Mouse (Mus musculus) CD4-positive, CD25-positive, alpha-beta regulatory T cell, adult 2 months (primary cell): ENCODE data around the gene Gpc6.
A peak's percentile ranks its signal among the peaks of the same experiment; 100 is the strongest.

Source experiments
- DNase-seq: peaks from one replicate; pipeline ENCODE4 v3.0.0-alpha.2; 2012; ENCODE audit warnings: low read depth, low spot score

Gpc6 gene

DNA sequence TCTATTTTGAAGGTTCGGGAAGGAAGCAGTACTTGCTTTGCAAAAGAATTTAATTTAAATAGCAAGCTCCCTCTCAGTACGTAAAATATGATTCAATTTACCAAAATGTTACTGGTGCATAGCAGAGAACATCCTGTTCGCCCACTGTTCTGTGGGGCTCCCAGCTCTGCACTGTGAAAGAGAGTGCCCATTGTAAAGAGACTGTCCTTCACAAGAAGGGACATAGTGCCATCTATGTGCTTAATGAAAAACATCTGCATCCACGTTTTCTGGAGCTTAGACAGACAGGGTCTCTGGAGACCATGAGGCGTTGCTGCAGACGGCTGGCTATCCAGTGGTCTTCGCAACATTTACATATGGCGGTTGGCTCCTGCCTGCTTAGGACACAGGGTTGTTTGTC, 998.6 kb downstream of the Gpc6 start:
- DNase-seq = no peak

- no peak for DNase-seq
Measured at GRCm38 (mm10) chr14:117930105-117930847, 1005.2 kb downstream of the Gpc6 start.

DNA sequence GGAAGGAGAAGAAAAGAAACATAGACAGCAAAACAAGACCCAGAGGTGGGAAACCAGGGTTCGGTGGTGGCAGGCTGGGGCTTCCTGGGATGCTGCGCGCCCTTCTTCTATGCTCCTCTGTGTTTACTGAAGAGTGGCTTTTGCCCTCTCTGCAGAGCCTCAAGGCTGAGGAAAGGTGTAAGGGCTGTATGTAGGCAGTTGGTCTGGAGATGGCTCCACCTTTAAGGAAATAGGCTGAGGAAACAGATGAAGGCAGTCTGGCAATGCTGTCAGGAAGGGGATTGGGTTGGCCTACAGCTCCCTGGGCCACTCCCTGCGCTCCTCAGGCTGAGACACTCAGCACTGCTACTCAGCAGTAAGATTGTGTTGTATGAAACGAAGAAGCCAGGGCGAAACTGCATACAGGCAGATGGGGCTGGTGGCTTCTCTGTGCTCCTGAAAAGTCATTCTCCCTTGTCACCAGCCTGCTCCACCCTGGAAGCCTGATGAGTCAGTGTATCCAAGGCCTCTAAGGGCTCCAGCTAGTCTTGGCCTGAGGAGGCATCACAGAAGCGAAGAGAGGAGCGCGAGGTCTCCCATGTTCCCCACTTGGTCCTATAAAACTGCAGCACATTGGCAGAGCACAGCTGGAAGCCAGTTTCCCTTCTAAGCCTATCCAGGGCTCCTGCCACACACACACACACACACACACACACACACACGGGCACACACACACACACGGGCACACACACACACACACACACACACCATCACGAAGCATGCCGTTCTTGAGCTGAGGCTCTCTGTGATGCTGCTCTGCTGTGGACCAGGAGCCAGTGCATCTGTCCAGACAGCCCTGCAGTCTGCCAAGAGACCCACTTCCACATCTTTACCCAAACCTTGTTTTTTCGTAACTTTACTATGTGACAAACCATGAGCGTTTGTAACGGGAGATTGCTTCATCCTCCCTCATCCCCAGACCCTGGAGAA, 1006.0 kb downstream of the Gpc6 start:
- no peak for DNase-seq

DNA sequence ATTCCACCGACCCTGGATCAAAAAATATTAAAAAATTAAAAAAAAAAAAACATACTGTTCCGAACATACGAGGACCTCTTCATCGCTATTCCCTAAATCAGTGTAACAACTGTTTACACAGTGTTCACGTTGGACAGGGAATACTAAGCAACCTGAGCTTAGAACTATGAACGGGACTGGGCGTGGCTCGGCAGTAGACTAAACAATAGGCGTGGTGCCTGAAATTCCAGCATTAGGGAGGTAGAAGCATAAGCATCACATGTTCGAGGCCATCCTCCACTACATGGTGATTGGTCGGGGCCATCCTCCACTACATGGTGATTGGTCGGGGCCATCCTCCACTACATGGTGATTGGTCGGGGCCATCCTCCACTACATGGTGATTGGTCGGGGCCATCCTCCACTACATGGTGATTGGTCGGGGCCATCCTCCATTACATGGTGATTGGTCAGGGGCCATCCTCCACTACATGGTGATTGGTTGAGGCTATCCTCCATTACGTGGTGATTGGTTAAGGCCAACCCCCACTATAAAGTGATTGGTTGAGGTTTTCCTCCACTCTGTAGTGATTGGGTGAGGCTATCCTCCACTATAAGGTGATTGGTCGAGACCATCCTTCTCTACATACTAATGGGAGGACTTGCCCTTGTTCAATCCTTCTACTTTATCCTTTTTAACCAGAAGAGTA, 1007.2 kb downstream of the Gpc6 start:
- DNase-seq = no peak

GRCm38 (mm10) chr14:117938554-117938953, 1013.4 kb downstream of the Gpc6 start:
- DNase-seq = peak; percentile 42

GRCm38 (mm10) chr14:117939471-117939870, 1014.4 kb downstream of the Gpc6 start:
- no peak for DNase-seq

- no peak for DNase-seq
Measured at GRCm38 (mm10) chr14:117945920-117946503, 1020.9 kb downstream of the Gpc6 start.

GRCm38 (mm10) chr14:117951265-117951664, 1026.2 kb downstream of the Gpc6 start:
- no peak for DNase-seq

GRCm38 (mm10) chr14:117951686-117952085, 1026.6 kb downstream of the Gpc6 start:
- no peak for DNase-seq

DNA sequence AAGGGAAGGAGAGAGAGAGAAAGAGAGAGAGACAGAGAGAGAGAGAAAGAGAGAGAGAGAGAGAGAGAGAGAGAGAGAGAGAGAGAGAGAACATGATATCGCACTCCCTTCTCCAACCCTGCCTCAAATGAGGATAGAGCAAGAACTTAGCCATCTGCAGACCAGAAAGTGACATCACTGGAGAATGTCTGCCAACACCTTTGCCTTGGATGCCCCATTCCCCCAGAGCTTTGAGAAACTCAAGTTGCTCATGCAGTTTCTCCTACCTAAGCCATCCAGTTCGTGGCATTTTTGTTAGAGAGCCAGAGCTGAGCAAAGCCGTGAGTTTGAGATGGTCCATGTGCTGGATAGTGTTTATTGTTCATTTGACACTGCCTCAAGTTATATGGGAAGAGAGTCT, 1030.9 kb downstream of the Gpc6 start:
- no peak for DNase-seq

- DNase-seq = no peak
Measured at GRCm38 (mm10) chr14:117958389-117958788, 1033.3 kb downstream of the Gpc6 start.

DNA sequence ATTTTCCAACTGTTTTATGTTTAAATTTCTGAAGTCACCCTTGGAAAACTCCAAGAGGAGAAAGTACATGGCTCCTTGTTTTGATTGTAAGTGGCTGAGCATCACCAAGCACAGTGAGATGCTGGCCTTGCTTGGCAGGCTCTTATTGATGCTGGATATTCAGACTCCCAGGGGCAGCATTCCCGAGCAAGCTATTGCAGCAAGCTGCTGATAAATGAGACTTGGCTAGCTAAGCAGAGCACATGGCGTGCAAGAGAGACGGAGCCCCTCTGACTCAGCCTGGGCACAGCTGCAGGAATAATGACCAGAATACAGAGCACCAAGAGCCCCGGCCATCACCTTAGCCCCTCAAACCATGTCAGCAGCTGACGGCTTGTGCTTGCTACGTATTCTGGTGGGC, 1036.2 kb downstream of the Gpc6 start:
- no peak for DNase-seq

- no peak for DNase-seq
Measured at GRCm38 (mm10) chr14:117961844-117962243, 1036.7 kb downstream of the Gpc6 start.

DNA sequence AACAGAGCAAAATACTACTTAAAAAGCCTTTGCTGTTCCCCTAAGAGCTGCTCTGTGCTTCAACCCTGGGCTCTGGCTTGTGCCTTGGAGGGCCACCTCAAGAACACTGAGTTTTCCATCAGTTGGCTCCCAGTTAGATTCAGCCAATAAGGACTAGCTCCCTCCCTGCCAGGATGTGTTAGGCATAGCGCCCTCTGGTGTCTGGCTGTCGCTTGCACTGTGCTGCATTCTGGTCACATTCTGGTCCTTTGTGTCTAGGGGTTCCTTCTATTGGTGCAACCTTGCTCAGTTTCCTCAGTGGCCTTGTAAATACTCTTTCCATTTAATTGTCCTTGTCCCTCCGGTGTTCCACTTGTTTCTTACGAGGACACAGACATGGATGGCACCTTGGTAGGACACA, 1037.3 kb downstream of the Gpc6 start:
- no peak for DNase-seq

GRCm38 (mm10) chr14:117972576-117972975, 1047.5 kb downstream of the Gpc6 start:
- no peak for DNase-seq

DNA sequence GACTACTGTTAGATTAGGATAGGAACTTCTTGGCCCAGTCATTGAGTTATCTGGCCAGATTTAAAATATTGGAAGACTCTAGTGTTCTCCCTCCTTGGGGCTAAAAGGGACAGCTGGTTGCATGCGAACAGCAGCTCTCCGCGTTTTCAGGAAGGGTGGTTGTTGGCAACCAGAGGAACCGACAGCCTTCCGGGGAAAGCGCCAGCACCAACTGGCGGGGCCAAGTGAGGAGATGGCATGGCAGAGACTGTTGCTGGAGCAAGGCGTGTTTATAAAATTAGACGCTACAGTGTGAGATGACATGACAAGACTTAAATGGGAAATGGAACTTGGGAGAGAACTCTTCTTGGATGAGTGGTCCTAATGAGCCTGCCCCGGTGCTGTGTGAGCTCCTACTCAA, 1056.4 kb downstream of the Gpc6 start:
- DNase-seq = no peak

GRCm38 (mm10) chr14:117988444-117988843, 1063.3 kb downstream of the Gpc6 start:
- DNase-seq = no peak

GRCm38 (mm10) chr14:117990203-117990602, 1065.1 kb downstream of the Gpc6 start:
- no peak for DNase-seq

DNA sequence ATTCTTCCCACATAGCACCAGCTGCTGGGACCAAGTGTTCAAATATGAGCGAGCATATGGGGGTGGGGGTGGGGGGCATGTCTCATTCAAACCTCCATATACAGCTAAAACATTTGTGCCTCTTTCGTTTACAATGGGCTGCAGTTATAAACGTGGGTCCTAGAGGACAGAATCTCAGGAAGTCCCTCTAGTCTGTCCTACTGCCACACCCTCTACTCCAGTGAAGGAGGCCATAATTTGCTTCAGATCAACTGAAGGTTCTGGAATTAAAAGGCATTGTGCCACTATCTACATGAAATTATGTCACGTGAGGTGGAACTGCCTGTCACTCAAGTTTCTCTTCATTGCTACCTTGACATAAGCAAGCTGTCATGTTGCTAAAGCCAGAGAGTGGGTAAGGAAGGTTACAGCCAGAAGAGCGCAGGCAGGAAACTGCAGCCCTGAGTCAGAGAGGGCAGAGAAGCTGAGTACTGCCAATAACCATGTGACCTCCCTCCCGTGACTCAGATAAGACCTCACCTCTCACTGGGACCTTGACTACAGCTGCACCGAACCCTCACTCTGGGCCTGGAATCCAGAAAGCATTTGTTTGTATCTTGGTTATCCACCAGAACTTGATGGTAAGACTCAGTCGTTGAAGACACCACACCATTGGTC, 1067.6 kb downstream of the Gpc6 start:
- no peak for DNase-seq

- no peak for DNase-seq
Measured at GRCm38 (mm10) chr14:117993845-117994244, 1068.7 kb downstream of the Gpc6 start.

DNA sequence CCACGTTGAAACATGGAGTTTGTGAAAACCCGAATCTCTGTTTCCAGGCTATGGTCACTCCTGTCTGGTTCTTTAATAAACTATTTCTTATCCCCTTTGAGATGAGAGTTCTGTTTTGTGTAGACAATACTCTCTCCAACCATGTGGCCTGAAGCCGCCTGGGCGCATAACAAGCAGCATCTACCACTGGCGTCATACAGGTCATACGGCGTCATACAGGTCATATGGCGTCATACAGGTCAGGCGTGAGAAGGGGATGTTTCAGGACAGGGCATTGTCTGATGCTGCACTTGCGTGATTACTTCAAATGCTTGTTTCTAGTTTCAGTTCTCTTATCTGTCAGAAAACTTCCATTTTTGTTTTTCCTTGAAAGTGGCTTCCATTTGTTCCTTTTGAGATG, 1079.3 kb downstream of the Gpc6 start:
- no peak for DNase-seq
